Mouse (Mus musculus) heart, adult 2 months (tissue): ENCODE data around the gene Pif1. TPM values are rescaled to one million over a fixed set of nuclear protein-coding genes. Genes with fewer than 3 reads are reported as not detected.

Experiments used
- DNase-seq, 2 experiments: peaks; one replicate each; pipeline ENCODE4 v3.0.0; 2021
- H3K27ac ChIP-seq: fragments of 200-600 bp; 2 replicates; pipeline ENCODE4 v1.8.1; 2022
- H3K27me3 ChIP-seq: fragments of 200-500 bp; 2 replicates; pipeline ENCODE4 v1.6.1; 2012; ENCODE audit warnings: mild to moderate bottlenecking, low read length, inconsistent platforms, mixed read lengths; ENCODE audit not compliant: control insufficient read depth, insufficient read depth
- H3K36me3 ChIP-seq: fragments of 200-500 bp; 2 replicates; pipeline ENCODE4 v1.6.1; 2012; ENCODE audit warnings: low read length, inconsistent platforms; ENCODE audit not compliant: control insufficient read depth, insufficient read depth
- H3K4me1 ChIP-seq: fragments of 200-500 bp; 2 replicates; pipeline ENCODE4 v1.6.1; 2011; ENCODE audit warnings: low read length; ENCODE audit not compliant: control insufficient read depth, insufficient read depth
- H3K4me3 ChIP-seq: fragments of 200-600 bp; 2 replicates; pipeline ENCODE4 v1.8.1; 2022
- H3K79me2 ChIP-seq: fragments of 200-500 bp; replicated peaks from 2 replicates; pipeline ENCODE4 v1.6.1; 2012; ENCODE audit warnings: mild to moderate bottlenecking, inconsistent platforms, low read length, moderate library complexity, mixed read lengths; ENCODE audit not compliant: control insufficient read depth, insufficient read depth
- H3K9ac ChIP-seq: fragments of 200-500 bp; 2 replicates; pipeline ENCODE4 v1.6.1; 2012; ENCODE audit warnings: low read depth, mild to moderate bottlenecking, control low read depth, inconsistent platforms, low read length, mixed read lengths
- CTCF ChIP-seq: fragments of 200-600 bp; IDR thresholded peaks from 2 replicates; pipeline ENCODE4 v1.8.1; 2022; ENCODE audit warnings: antibody characterized with exemption, mild to moderate bottlenecking, moderate library complexity
- EP300 ChIP-seq: fragments of 200-500 bp; IDR thresholded peaks from 2 replicates; pipeline ENCODE4 v1.6.1; 2011; ENCODE audit warnings: low read depth, low read length, control low read depth; ENCODE audit not compliant: insufficient read depth
- POLR2A ChIP-seq: fragments of 200-500 bp; IDR thresholded peaks from 2 replicates; pipeline ENCODE4 v1.6.1; 2011; ENCODE audit warnings: mild to moderate bottlenecking, low read depth, low read length, control low read depth; ENCODE audit not compliant: insufficient read depth
- WGBS: fragments of 180-500 bp; shearing (Covaris S2); methylation state at CpG from one replicate; pipeline ENCODE4 v1.1.7; 2018; 5-methylcytosine and 5-hydroxymethylcytosine counted together
- intact Hi-C: fragments of 180-260 bp; cut with DNase I; formaldehyde crosslinking; loops from one replicate; pipeline ENCODE4 v1.15.1; 2025
- polyA plus RNA-seq: library from polyadenylated mRNA; depleted of rRNA; stranded (reverse); fragments of >200 nt; gene quantifications from 2 replicates; pipeline ENCODE4 v1.2.3, GENCODE M21; 2012
- total RNA-seq, 2 experiments: library from RNA; stranded (reverse); gene quantifications; 2 replicates each; pipeline ENCODE4 v1.2.3; 2021

Gene Pif1
- total and polyA plus RNA-seq, 3 experiments: 0.23 TPM; not detected in 2

GRCm38 (mm10) chr9:65580401-65581256 is 6.3 kb upstream of the Pif1 start:
- Histone ChIP-seq H3K36me3 (no peaks in the 10 kb centered on the region; the same call in 1 of the 2 replicates), H3K4me3 (peak overlapping the region; percentile 59), H3K9ac (peak overlapping the region; percentile 43), H3K27me3 (no peaks in the 10 kb centered on the region), H3K27ac (peak overlapping the region; percentile 75), H3K4me1 (peaks cover 18% of the 10 kb centered on the region), H3K79me2 (no peaks in the 10 kb centered on the region)
- WGBS: 3% methylated on average over 26 of the region's 29 CpGs
- peak; percentile 87 for TF ChIP-seq CTCF
- TF ChIP-seq POLR2A: peak; percentile 62
- TF ChIP-seq EP300: peak; percentile 97
- intact Hi-C loops: loop anchor here (1.0 to 5.0 kb wide), 2 partner anchors 56 to 118 kb away; partner anchors contain the start of gene Spg21
- DNase-seq: peak; percentile 85 to 90

GRCm38 (mm10) chr9:65583045-65583444 is 3.9 kb upstream of the Pif1 start:
- Histone ChIP-seq H3K79me2 (no peaks in the 10 kb centered on the region), H3K27ac (no peak overlapping the region), H3K36me3 (no peaks in the 10 kb centered on the region), H3K27me3 (no peaks in the 10 kb centered on the region), H3K4me3 (no peak overlapping the region), H3K4me1 (peaks cover 12% of the 10 kb centered on the region), H3K9ac (no peak overlapping the region)
- intact Hi-C loops: loop anchor here (5.0 kb wide), 1 partner anchor 121 kb away; the partner anchor contains the start of gene Spg21
- 23% methylated on average over 8 of the region's 8 CpGs for WGBS
- DNase-seq: peak in 1 of 2 experiments; percentile 50
- TF ChIP-seq CTCF: no peak
- TF ChIP-seq EP300: no peak
- TF ChIP-seq POLR2A: no peak

- 0% methylated on average over 6 of the region's 6 CpGs for WGBS
Measured at GRCm38 (mm10) chr9:65587270-65587572, 261 bp downstream of the Pif1 start.

GRCm38 (mm10) chr9:65587573-65588358 is 806 bp downstream of the Pif1 start:
- Histone ChIP-seq H3K27me3 (no peaks in the 10 kb centered on the region), H3K9ac (peak overlapping the region; percentile 40), H3K27ac (no peak overlapping the region), H3K79me2 (no peaks in the 10 kb centered on the region), H3K4me1 (peaks cover 7% of the 10 kb centered on the region), H3K4me3 (peak overlapping the region; percentile 57), H3K36me3 (no peaks in the 10 kb centered on the region)
- intact Hi-C loops: no loop called here
- under 1% methylated on average over 61 of the region's 64 CpGs for WGBS
- DNase-seq: peak in 1 of 2 experiments; percentile 46
- TF ChIP-seq CTCF (no peak), EP300 (no peak), POLR2A (no peak)

More at GRCm38 (mm10) chr9:65587270-65587572, 261 bp downstream of the Pif1 start:
- Histone ChIP-seq H3K4me3 (peak overlapping the region; percentile 57), H3K27ac (no peak overlapping the region), H3K36me3 (no peaks in the 10 kb centered on the region), H3K79me2 (no peaks in the 10 kb centered on the region), H3K4me1 (peaks cover 7% of the 10 kb centered on the region), H3K27me3 (no peaks in the 10 kb centered on the region), H3K9ac (no peak overlapping the region)
- DNase-seq: no peak
- intact Hi-C loops: no loop called here
- TF ChIP-seq CTCF: no peak
- no peak for TF ChIP-seq EP300
- no peak for TF ChIP-seq POLR2A

- DNase-seq: no peak
- Histone ChIP-seq H3K4me3 (no peak overlapping the region), H3K27me3 (no peaks in the 10 kb centered on the region), H3K9ac (no peak overlapping the region), H3K27ac (no peak overlapping the region), H3K36me3 (no peaks in the 10 kb centered on the region), H3K79me2 (no peaks in the 10 kb centered on the region), H3K4me1 (peaks cover 7% of the 10 kb centered on the region)
- intact Hi-C loops: no loop called here
- TF ChIP-seq POLR2A: no peak
- no peak for TF ChIP-seq EP300
- TF ChIP-seq CTCF: no peak
- WGBS: 94% methylated on average over 3 of the region's 3 CpGs
Measured at GRCm38 (mm10) chr9:65589091-65589490, 2.1 kb downstream of the Pif1 start.
